Mouse (Mus musculus): ENCODE data around the gene Gpx4.

DNA sequence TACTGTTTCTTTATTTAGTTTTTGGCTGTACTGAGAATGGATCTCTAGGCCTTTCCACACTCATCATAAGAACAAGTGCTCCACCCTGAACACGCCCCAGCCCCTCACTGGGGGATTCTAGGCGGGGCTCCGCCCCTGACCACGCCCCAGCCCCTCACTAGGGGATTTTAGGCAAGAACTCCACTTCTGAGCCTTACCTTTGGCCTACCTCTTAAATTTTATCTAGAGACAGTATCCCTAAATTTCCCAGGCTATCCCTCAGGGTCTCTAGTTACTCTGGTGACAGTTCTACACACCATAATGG is 22.0 kb upstream of the Gpx4 start:
- TF ChIP-seq POLR2A (IDR thresholded peaks at IDR 0.05; ENCODE audit: insufficient read depth, low read depth, low read length): no peak
- no peak for TF ChIP-seq CTCF (IDR thresholded peaks at IDR 0.05; ENCODE audit: insufficient read depth, low read depth, low read length)

Data from olfactory bulb, adult 2 months (tissue).